Mouse (Mus musculus): Measurements from ENCODE around the gene Med11. TPM values are rescaled to one million over a fixed set of nuclear protein-coding genes. Genes with fewer than 3 reads are reported as not detected.
"Not testable (repeated sequence)": the region's sequence is repeated elsewhere in the genome, so short reads cannot be mapped to it uniquely, and the experiment has no call there.

The Med11 gene
- 32.1 and 32.5 TPM in 2 replicates for polyA plus RNA-seq (2016; fragmentation: Nextera tagmentation; extraction: Ambion mirVana)

DNA sequence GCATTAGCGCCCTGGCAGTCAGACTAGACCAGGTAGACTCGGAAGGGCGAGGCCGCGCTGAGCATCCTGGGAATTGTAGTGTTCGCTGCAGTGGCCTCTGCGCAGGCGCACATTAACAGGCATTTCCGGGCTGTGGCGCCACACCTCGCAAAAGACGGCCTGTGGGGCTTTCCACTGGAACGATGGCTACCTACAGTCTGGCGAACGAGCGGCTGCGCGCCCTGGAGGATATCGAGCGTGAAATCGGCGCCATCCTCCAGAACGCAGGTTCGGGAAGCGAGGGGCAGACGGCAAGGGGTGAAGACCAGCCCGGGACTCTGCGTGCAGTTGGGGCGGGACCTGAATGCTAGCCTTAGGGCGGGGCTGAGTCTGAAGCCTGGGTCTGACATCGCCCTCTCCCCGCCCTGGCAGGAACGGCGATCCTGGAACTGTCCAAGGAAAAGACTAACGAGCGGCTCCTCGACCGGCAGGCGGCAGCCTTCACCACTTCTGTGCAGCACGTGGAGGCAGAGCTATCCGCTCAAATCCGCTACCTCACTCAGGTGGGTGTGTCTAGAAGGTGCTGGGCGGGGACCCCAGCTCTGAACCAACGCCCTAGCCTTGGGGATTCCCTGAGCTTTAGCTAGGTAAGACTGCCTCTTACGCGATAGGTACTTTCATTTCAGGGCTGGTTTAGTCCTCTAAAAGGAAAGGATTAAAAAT lies at the start of gene Med11:
Med11 (plus strand) TSS at position 123 of the 702 bp plus-strand sequence.
- under 1% methylated on average over 46 of the region's 46 CpGs for WGBS
- H3K4me1 ChIP-seq: peaks cover 15% of the 10 kb centered on the region
- peak within 1 kb of the TSS; percentile 97 for H3K27ac ChIP-seq
- ATAC-seq (ENCODE audit: low FRiP score): peak; percentile 97
- no peaks in the 10 kb centered on the region for H3K27me3 ChIP-seq
- H3K36me3 ChIP-seq (replicated peaks): peaks cover 3% of the 10 kb centered on the region; the same call in 1 of the 2 replicates
- H3K9ac ChIP-seq: peak within 1 kb of the TSS; percentile 82
- H3K4me3 ChIP-seq (replicated peaks): peak within 1 kb of the TSS; percentile 68
- no peaks in the 10 kb centered on the region for H3K9me3 ChIP-seq
- H3K4me2 ChIP-seq: peak within 1 kb of the TSS; percentile 64

DNA sequence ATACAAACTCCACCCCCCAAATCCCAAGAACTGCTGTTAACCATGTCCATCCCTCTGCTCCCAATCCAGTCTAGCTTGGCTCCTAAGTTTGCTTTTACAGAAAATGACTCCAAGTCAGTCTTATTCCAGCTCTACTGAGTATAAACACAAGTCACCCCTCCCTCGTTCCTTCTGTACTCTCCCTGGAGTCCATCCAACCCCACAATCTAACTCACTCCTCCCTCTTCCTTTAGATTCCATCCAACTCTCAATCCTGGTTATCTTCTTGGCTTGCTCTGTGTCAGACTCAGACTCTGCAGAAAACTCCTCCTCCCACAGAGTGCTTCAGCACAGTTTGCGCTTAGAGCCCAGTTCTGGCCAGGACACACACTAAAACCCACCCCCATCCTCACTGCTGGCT lies 48.1 kb upstream of the Med11 start:
- Histone ChIP-seq H3K4me2 (no peak overlapping the region), H3K36me3 (replicated peaks) (peaks cover 65% of the 10 kb centered on the region), H3K9me3 (no peaks in the 10 kb centered on the region), H3K27ac (no peak overlapping the region), H3K9ac (no peak overlapping the region), H3K27me3 (no peaks in the 10 kb centered on the region), H3K4me3 (replicated peaks) (no peak overlapping the region), H3K4me1 (peaks cover 7% of the 10 kb centered on the region)
- ATAC-seq (ENCODE audit: low FRiP score): no peak
- 81% methylated on average over 2 of the region's 2 CpGs for WGBS

DNA sequence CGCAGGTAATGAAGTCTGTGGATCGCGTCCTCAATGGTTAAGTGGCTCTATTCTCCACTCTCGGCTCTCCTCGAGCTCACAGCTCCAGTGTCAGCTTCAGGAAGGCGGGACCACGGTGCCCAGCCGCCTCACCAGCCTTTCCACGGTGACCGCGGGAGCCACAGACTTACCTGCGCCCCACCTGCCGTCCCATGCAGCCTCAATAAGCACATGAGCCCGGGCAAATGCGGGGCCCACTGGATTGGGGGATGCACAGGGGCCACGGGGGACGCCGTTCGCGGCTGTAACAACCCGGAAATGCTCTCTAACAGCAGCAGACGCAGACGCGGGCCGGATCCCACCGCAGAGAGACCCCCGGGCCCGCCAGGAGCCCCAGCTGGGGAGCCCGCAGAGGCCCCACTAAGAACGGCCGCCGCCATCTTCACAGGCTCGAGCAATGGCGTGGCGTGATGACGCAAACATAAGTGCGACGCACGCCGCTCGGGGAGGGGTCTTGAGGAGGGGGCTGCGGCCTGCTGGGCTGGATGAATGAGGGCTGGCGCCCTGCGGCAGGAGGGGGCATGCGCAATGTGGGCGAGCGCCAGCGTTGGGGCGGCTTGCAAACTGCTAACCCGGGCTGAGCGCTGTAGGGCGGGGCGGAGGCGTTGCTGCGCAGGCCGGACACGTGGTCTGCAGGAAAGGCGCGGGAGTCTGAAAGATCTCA lies 42.0 kb upstream of the Med11 start, which contains the start of gene Pelp1:
Pelp1 (minus strand) TSS at position 438 of the 703 bp plus-strand sequence.
- Histone ChIP-seq H3K27ac (peak within 1 kb of the TSS; percentile 74), H3K4me1 (peaks cover 18% of the 10 kb centered on the region), H3K4me2 (peak within 1 kb of the TSS; percentile 92), H3K4me3 (replicated peaks) (peak within 1 kb of the TSS; percentile 99), H3K9me3 (no peaks in the 10 kb centered on the region), H3K27me3 (no peaks in the 10 kb centered on the region), H3K9ac (peak within 1 kb of the TSS; percentile 95), H3K36me3 (replicated peaks) (peaks cover 11% of the 10 kb centered on the region)
- under 1% methylated on average over 59 of the region's 59 CpGs for WGBS
- ATAC-seq (ENCODE audit: low FRiP score): peak; percentile 98

DNA sequence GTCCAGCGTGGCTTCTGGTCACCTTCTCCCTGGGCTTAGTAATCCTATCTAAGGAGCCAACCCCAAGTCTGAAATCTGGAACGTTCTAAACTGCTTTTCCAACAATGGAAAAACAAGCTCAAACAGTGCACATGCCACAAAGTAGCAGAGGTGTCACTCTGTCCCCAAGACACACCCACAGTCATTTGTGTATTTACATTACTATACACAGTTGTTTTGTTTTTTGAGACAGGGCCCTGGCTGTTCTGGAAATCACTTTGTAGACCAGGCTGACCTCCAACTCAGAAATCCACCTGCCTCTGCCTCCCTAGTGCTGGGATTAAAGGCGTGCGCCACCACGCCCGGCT lies 41.4 kb upstream of the Med11 start:
- no peaks in the 10 kb centered on the region for H3K9me3 ChIP-seq
- H3K4me1 ChIP-seq: peaks cover 18% of the 10 kb centered on the region
- WGBS: 63% methylated on average over 6 of the region's 6 CpGs
- peak overlapping the region; percentile 99 for H3K4me3 ChIP-seq (replicated peaks)
- peak overlapping the region; percentile 92 for H3K4me2 ChIP-seq
- peak overlapping the region; percentile 5; the same call in 1 of the 2 replicates for H3K9ac ChIP-seq
- peaks cover 8% of the 10 kb centered on the region for H3K36me3 ChIP-seq (replicated peaks)
- no peaks in the 10 kb centered on the region for H3K27me3 ChIP-seq
- no peak for ATAC-seq (ENCODE audit: low FRiP score)
- peak overlapping the region; percentile 74; the same call in 1 of the 2 replicates for H3K27ac ChIP-seq

DNA sequence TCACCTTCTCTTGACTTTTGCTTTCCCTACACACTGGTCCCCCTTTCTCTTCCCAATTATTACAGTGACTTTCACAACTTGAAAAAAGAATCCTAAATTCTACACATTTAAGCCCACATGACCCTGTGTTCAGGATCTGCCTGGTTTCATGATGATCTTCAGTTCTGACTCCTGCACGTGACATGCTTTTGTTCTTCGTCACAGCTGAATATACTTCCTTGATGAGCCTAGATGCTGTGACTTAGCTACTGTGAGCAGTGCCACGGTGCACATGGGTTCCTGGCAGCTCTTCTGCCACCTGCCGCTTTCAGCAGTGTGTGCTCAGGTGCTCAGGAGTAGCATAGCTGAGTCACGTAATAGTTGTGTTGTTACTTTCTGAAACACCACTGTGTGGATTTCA lies 39.1 kb upstream of the Med11 start:
- WGBS: 80% methylated on average over 5 of the region's 5 CpGs
- no peak overlapping the region for H3K4me3 ChIP-seq (replicated peaks)
- no peaks in the 10 kb centered on the region for H3K27me3 ChIP-seq
- H3K36me3 ChIP-seq (replicated peaks): no peaks in the 10 kb centered on the region
- H3K4me2 ChIP-seq: no peak overlapping the region
- ATAC-seq (ENCODE audit: low FRiP score): no peak
- peaks cover 18% of the 10 kb centered on the region for H3K4me1 ChIP-seq
- peak overlapping the region; percentile 25; the same call in 1 of the 2 replicates for H3K9ac ChIP-seq
- no peaks in the 10 kb centered on the region for H3K9me3 ChIP-seq
- H3K27ac ChIP-seq: no peak overlapping the region

DNA sequence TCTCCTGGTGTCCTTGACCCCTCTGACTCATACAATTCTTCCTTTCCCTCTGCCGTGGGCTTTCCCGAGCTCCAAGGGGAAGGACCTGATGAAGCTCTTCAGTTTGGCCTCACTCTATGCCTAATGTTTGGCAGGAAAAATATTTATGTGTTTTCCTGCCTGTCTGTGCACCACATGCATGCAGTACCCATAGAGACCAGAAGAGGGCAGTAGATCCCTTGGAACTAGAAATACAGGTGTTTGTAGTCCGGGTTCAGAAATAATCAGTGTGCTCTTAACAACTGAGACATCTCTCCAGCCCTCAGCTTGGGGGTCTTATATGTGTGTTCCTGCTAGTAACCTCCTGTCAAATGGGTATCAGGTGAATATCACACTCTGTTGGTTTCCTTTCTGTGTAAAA lies 37.8 kb upstream of the Med11 start:
- no peak overlapping the region for H3K4me3 ChIP-seq (replicated peaks)
- ATAC-seq (ENCODE audit: low FRiP score): no peak
- H3K36me3 ChIP-seq (replicated peaks): no peaks in the 10 kb centered on the region
- no peak overlapping the region for H3K9ac ChIP-seq
- H3K27ac ChIP-seq: no peak overlapping the region
- peaks cover 8% of the 10 kb centered on the region for H3K4me1 ChIP-seq
- no peaks in the 10 kb centered on the region for H3K9me3 ChIP-seq
- H3K27me3 ChIP-seq: no peaks in the 10 kb centered on the region
- H3K4me2 ChIP-seq: no peak overlapping the region
- WGBS: 5% methylated on average over 3 of the region's 3 CpGs

DNA sequence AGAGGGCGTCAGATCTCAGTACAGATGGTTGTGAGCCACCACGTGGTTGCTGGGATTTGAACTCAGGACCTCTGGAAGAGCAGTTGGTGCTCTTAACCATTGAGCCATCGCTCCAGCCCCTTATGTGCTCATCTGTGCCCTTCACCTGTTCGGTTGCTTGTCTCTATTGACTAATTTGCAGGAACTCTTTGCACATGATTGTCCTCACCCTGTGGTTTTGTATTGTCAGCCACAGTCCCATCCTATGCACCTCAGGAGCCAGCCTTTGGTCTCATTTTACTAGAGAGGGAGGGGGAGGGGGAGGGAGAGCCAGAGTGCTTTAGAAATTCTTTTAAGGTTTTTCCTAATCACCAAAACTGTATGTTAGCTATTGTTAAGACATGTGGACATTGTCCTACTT lies 33.5 kb upstream of the Med11 start:
- H3K27ac ChIP-seq: no peak overlapping the region
- H3K36me3 ChIP-seq (replicated peaks): no peaks in the 10 kb centered on the region
- H3K4me3 ChIP-seq (replicated peaks): no peak overlapping the region
- no peaks in the 10 kb centered on the region for H3K4me1 ChIP-seq
- WGBS: 61% methylated on average over 4 of the region's 4 CpGs
- ATAC-seq (ENCODE audit: low FRiP score): no peak
- no peak overlapping the region for H3K9ac ChIP-seq
- H3K9me3 ChIP-seq: no peaks in the 10 kb centered on the region
- H3K27me3 ChIP-seq: no peaks in the 10 kb centered on the region
- H3K4me2 ChIP-seq: no peak overlapping the region

DNA sequence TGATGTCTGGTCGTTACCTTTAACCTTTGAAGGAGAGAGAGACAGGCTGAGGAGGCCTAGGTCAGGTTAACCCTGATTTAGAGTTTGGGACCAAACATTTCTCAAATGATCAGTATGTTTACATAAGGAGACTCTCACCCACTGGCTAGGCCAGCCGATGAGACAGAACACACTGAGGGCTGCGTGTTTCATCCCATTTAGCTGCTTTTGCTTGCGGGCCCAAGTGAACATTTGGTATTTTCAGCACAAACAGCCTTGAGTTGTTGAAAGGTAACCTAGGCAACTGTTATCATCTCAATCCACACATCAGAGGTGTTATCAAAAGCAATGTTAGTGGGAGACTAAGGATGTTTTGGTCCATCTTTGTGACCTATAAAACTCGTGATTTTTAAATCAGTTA lies 32.2 kb upstream of the Med11 start:
- Histone ChIP-seq H3K4me3 (replicated peaks) (no peak overlapping the region), H3K36me3 (replicated peaks) (no peaks in the 10 kb centered on the region), H3K9me3 (no peaks in the 10 kb centered on the region), H3K27ac (no peak overlapping the region), H3K9ac (no peak overlapping the region), H3K4me1 (no peaks in the 10 kb centered on the region), H3K4me2 (no peak overlapping the region), H3K27me3 (no peaks in the 10 kb centered on the region)
- ATAC-seq (ENCODE audit: low FRiP score): no peak
- WGBS: 81% methylated on average over 5 of the region's 5 CpGs

DNA sequence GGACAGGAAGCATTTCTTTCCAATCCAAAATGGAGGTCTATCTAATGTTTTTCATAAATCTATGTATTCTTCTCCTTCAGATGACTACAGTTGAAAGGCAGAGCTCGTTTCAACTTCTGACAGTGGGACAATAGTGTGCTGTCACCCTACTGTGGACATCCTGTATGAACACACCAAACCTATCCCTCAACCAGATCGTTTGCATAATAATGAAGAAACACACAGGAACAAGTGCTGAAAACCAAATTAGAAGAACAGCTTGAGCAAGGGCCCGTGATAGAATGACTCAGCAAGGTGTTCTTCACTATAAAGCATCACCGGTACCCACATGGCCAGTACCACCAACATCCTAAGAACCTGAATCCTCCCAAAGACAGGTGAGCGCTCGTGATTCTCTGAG lies 25.1 kb upstream of the Med11 start:
- ATAC-seq (ENCODE audit: low FRiP score); H3K9ac ChIP-seq; H3K36me3 ChIP-seq (replicated peaks); H3K9me3 ChIP-seq; H3K27ac ChIP-seq; H3K4me3 ChIP-seq (replicated peaks); H3K4me2 ChIP-seq; H3K4me1 ChIP-seq; H3K27me3 ChIP-seq: not testable (repeated sequence)
- 70% methylated on average over 6 of the region's 6 CpGs for WGBS

DNA sequence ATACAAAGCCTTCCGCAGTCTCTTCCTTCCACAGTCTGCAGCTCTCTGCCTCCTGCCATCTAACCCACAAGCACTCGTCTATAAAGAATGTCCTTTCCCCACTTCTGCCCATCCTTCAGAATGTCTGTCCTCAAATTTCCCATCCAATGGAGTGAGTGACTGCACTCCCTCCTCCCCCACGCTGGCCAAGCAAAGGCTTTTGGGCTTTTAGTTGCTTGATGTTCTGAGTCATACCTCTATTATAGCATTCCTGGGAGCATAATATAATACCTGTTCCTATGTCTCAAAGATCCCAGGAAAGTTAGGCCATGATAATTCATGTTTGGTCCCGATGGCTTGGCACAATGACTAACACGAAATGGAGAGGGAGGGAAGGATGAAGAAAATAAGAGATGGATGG lies 20.1 kb upstream of the Med11 start:
- 30% methylated on average over 5 of the region's 5 CpGs for WGBS
- Histone ChIP-seq H3K4me1 (peaks cover 30% of the 10 kb centered on the region), H3K9me3 (no peaks in the 10 kb centered on the region), H3K27ac (peak overlapping the region; percentile 89), H3K4me3 (replicated peaks) (peak overlapping the region; percentile 82; the same call in 1 of the 2 replicates), H3K36me3 (replicated peaks) (peaks cover 10% of the 10 kb centered on the region), H3K9ac (peak overlapping the region; percentile 44; the same call in 1 of the 2 replicates), H3K27me3 (no peaks in the 10 kb centered on the region), H3K4me2 (peak overlapping the region; percentile 83)
- ATAC-seq (ENCODE audit: low FRiP score): no peak

DNA sequence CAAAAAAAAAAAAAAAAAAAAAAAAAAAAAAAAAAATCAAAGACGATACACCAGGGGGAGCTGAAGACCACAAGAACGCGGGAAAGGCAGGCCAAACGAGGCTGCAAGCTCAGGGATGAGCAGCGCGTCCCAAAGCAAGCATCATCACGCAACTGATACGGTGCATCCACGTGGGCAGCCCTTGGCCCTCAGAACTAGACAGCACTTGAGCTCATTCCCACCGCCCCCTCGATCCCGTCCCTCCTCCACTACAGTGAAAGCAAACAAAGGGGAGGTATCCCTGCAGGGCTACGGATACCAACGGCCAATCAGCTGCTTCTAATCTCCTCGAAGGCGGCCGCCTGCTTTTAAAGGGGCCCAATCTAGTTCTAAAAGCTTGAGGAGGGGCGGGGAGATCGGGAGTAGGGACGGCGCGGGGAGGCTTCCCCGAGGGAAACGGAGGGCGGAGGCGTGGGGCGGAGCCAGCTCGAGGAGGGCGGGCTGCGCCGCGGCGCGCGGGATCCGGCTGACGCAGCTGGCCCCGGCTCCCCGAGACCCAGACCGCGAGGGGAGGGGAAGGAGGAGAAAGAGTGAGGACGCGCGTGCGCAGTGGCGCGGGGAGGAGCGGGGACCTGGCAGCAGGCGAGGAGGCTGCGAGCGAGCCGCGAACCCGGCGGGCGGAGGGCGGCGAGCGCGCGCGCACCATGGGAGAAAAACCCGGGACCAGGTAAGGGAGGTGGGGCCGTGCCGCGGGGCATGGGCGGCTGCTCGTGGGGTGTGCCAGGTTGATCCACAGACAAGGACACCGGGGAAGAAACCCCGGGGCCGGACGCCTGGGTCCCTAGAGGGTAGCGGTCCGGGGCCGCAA lies 19.4 kb upstream of the Med11 start, which contains the start of gene Arrb2:
Arrb2 (plus strand) TSS at position 588 of the 847 bp plus-strand sequence.
- Histone ChIP-seq H3K9ac (peak within 1 kb of the TSS; percentile 87), H3K9me3 (no peaks in the 10 kb centered on the region), H3K27ac (peak within 1 kb of the TSS; percentile 89), H3K27me3 (no peaks in the 10 kb centered on the region), H3K4me1 (peaks cover 30% of the 10 kb centered on the region), H3K4me2 (peak within 1 kb of the TSS; percentile 83), H3K4me3 (replicated peaks) (peak within 1 kb of the TSS; percentile 82), H3K36me3 (replicated peaks) (peaks cover 17% of the 10 kb centered on the region)
- peak; percentile 94 for ATAC-seq (ENCODE audit: low FRiP score)
- WGBS: under 1% methylated on average over 65 of the region's 75 CpGs

Data from forebrain, embryonic 12.5 days (tissue).